In genomic region chr14:29429788-29430187, GRCm38 (mm10) we compare ENCODE assay signal across 15 mouse cellular contexts.
DNase-seq lines count a peak whose midpoint lies in the region.
"Had no signal": no experiment of that assay in that cellular context is flagged by ENCODE, and none has a peak within 500 bp of the region (broad histone marks: within the 10 kb centered on the region; RNA-seq: fewer than 3 reads in every experiment).

No protein-coding gene starts in this region.

- peak; percentile 28 to 85 for DNase-seq in adrenal gland, adult (ENCODE audit: inconsistent age in 2 of 2, low spot score in 1 of 2)
- DNase-seq in adrenal gland, postnatal 14 days = no peak
- DNase-seq in adrenal gland, adult 8-10 months = peak; percentile 53
- no peak for DNase-seq in adrenal gland, postnatal 4 days (ENCODE audit: low spot score in 2 of 2)
- peak; percentile 39 for DNase-seq in heart, adult 11 months
- DNase-seq in heart, postnatal 25 days (ENCODE audit: low spot score) = no peak
- peak; percentile 20 to 26 for DNase-seq in adrenal gland, postnatal 36 days
- DNase-seq: B cell, adult 2 months; cerebellum, adult 11 months; cerebellum, adult 18-20 months; cerebellum, adult 8-10 months; cerebellum, adult 9-11 months; cerebellum, postnatal 14 days; cerebellum, postnatal 36 days; embryo, embryonic 11 days had no signal

- intact Hi-C loops in heart, postnatal 25 days (cut with DNase I) = no loop called here

Comparison
In these comparisons a context has a peak if more than half of its experiments do, and no peak if none do; other contexts are left out.
1. DNase-seq: peak in adrenal gland, adult (2 of 2), adrenal gland, adult 8-10 months (single experiment), heart, adult 11 months (single experiment) and adrenal gland, postnatal 36 days (2 of 2); none in adrenal gland, postnatal 14 days (single experiment), adrenal gland, postnatal 4 days (0 of 2) and heart, postnatal 25 days (single experiment).